Mouse (Mus musculus): ENCODE measurements around the gene Gm47995.
"Not testable (repeated sequence)": the region's sequence is repeated elsewhere in the genome, so short reads cannot be mapped to it uniquely, and the experiment has no call there.

The Gm47995 gene

GRCm38 (mm10) chr1:151198120-151198519 is at the start of gene Gm47995:
Gene Gm47995 (plus strand): TSS chr1:151198448.
- not testable (repeated sequence) for DNase-seq

- no peak for DNase-seq
Measured at GRCm38 (mm10) chr1:151150211-151150610, 48.0 kb upstream of the Gm47995 start.

DNA sequence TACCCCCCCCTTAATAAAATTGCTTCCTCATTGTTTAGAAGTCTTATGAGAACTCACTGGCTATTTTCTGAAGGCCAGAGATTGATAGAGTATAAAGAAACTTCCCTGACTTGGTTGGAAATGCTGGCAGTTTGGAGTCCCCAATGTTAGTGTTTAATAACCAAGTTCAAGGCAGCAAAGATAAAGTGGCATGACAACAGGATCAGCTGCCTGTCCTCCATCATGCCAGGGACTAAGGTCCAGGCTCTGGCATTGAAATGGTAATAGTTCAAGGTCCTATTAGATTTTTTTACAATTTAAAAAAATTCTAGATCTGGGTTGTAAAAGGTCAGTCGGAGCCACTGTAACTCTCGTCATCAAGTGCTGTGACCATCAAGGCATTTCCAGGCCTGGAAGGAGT is 47.2 kb upstream of the Gm47995 start:
- no peak for DNase-seq

- DNase-seq: peak; percentile 53 to 56
Measured at GRCm38 (mm10) chr1:151153056-151153652, 45.1 kb upstream of the Gm47995 start.

DNA sequence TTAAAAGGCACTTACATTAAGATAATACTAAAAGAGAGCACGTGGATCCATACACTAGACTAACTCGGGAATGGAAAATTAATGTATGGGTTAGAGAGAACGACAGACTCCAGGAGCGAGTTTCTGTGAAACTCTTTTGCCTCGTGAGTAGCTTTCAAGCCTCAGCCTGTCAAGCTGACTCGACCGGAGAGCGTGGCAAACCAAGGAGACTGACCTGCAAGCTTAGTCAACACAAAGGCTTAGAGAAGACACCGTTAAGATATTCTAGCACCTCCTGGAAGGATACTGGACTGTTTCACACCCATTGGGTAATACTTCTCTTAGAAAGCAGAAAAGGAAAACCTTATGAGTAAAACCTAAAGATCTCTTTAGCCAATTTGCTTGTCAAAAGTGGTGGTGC is 44.1 kb upstream of the Gm47995 start:
- peak in 1 of 2 experiments; percentile 55 for DNase-seq

DNA sequence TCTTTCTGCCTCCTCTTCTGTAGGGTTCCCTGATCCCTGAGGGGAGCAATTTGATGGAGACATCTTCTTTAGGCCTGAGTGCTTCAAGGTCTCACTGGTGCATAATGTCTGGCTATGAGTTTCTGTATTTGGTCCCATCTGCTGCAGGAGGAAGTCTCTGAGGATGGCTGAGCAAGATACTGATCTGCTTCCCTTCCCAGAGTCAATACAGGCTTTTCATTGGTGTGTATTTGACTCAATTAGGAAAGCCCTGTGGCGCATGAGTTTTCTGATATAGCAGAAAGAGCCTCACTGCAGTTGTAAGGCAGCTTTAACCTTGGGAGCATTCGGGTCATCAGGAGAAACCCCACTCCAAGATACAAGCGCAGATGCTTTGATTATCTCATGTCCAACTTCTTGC is 42.1 kb upstream of the Gm47995 start:
- DNase-seq: no peak

DNA sequence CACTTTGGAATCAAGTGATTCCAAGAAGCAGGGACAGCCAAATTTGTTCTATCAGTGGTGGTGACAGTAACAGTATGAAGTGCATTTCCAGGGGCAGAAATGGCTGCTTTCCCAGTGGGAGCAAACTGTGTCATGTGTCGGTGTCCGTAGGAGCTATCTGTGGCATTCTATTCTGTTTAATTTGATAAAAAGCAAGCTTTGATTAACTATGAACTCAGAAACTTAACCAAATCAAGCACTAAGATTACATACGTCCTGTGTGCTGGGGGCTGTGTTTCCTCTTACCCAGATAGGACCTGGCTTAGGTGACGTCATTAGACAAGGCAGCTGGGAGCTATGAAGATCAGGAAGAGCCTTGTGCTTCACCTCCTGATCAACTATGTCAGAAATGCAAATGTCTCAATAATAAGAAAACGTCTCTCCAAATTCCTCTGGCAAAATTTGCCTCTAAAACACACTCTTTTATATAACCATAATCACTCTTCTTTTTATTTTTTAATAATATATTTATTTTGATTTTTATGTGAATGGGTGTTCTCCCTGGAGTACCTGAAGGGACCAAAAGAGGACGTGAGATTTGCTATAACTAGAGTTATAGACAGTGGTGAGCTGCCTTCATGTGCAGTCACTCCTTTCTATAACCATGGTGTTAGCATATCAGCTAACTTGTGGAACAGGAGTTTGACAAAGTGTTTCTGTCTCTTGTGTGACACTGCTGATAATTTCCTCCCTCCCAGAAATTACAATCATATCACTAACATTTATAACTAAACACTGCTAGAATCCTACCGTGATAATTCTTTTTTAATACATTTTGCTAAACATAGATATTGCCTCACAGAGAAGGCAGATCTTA is 41.2 kb upstream of the Gm47995 start:
- DNase-seq: no peak

DNA sequence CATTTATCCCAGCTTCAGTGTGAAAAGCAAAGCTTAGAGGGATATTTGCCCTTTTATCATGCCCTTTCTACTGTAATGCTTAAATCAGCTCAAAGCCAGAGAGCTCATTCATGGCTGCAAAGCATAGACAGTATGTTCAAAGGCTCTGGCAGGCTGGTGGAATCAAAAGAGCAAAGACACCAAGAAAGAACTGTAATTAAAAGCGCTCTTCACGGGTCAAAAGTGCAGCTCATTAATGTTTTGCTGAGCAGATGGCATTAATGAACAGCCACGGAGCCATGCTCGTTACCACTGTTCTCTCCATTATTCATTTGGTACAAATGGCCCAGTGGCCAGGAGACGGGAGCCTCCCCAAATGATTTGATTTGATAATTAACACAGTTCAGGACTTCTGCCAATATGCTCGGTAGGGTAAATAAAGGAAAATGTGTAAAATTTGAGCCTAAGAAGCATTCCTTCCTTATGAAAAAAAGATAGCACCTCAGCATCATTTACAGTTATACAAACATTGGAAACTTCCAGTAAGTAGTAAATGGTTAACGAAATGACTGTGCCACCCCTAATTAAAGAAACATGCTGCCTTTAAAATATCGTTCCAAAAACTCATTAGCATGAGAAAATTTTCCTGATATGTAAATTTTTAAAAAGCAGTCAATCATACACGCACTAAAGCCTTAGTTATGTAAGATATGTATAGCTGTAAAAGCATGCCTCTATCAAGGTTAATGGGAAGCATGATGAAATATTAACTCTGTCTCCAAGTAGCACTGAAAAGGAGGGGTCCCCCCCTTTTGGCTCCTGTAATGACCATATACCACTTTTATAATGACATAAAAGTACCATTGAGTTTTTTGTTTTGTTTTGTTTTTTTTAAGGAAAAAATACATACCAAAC is 40.0 kb upstream of the Gm47995 start:
- peak; percentile 76 to 87 for DNase-seq

GRCm38 (mm10) chr1:151158857-151159510 is 39.3 kb upstream of the Gm47995 start:
- no peak for DNase-seq

- no peak for DNase-seq
Measured at GRCm38 (mm10) chr1:151166031-151166430, 32.2 kb upstream of the Gm47995 start.

- DNase-seq: peak in 1 of 2 experiments; percentile 66
Measured at GRCm38 (mm10) chr1:151167297-151168047, 30.8 kb upstream of the Gm47995 start.

- no peak for DNase-seq
Measured at GRCm38 (mm10) chr1:151168637-151169036, 29.6 kb upstream of the Gm47995 start.

GRCm38 (mm10) chr1:151171572-151172461 is 26.4 kb upstream of the Gm47995 start:
- peak; percentile 46 to 70 for DNase-seq

DNA sequence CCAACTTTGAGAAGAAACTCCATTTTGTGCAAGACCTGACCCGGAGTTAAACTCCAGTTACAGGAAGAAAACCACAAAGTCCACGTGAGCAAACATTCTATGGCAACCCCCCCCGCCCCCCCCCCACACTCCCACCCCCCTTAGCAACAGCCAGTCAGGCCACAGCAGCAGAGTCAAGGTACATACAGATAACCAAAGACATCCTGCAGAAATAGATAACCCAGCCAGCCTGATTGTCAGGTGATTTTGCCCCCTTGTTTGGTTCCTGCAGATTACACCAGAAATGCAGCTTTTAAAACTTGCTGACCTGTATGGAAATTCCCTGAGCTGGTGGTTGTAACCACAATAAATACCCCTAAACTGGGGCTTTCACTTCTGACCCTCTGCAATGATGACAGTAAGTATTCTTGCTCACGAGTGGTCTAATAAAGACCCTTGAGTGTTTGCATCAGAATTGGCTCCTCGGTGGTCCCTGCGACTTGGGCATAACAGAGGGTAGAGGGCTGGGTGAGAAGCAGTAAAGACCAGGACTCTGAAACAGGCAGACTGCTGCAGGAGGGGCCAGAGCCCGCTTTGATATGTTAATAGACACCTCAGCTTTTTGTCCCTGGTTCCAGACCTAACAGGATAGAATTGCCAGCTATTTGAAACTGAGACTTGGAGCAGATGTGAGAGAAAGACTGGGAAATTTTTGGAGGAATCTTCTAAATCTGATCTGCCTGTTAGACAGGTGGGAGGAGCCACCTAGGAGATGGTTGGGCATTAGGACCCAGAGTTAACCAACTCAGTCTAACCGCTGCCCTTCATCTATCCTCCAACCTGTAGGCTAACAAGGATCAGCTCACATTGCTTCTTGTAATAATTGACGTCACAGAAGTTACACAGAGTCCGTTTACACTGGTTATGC is 21.0 kb upstream of the Gm47995 start:
- DNase-seq: peak; percentile 50 to 79

DNA sequence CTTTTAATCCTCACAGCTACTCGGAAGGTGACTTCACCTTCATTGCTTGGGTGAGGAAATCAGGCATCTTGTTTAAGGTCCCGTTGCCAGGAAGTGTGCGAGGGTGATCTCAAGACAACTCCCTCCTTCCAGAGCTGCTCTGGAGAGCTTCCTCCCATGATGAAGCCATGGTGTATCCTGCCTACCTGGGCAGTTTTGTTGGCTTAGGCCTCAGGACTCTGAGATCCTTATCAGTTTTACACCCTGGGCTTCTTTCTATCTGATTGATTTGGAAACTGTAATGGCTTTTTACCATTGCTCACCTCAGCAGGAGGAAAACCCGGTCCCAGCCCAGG is 20.3 kb upstream of the Gm47995 start:
- DNase-seq: no peak

- no peak for DNase-seq
Measured at GRCm38 (mm10) chr1:151178505-151179083, 19.7 kb upstream of the Gm47995 start.

GRCm38 (mm10) chr1:151180167-151180566 is 18.1 kb upstream of the Gm47995 start:
- DNase-seq: no peak

DNA sequence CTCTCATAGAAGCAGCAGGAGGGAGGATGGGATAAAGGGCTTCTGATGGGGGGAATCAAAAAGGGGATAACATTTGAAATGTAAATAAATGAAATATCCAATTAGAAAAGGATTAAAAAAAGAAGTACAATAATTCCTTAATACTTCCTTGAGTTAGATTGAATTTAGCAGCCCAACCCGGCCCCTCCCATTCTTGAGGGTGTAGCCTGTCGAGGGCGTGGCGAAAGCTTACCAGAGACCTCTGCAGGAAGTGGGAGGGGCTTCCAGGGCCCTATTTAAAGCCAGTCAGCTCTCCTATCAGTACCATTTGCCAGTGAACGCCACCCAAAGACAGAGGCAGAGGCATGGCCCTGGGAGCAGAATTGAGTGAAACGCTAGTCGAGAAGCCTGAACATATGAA is 16.0 kb upstream of the Gm47995 start, which contains the start of gene Gm47985:
Gm47985 (plus strand) TSS at position 272 of the 400 bp plus-strand sequence.
- DNase-seq: not testable (repeated sequence)

DNA sequence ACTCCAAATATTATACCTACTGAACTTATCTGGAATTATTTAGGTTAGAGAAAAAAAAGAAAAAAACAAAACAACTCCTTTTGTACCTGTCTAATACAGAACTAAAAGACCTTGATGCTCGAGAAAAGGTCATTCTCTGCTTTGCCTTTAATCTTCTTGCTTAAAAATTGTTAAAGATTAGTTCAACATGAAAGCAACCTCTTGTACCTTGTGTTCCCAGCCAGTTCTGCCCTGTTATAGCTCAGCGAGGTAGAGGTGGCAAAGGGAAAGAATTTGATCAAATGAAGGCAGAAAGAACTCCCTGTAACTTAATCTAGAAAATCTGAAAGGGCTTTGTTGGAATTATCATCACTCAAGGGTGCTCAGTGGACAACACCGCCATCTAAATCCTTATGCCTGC is 12.1 kb upstream of the Gm47995 start:
- DNase-seq: not testable (repeated sequence)

Data from kidney, postnatal 25 days (tissue).